Mouse (Mus musculus): ENCODE measurements at regions not wholly inside any gene's neighbourhood (a gene's known extent, or its start where the extent isn't known, plus 50 kb on each side); places are given as distances from the start of the nearest gene placed in this dataset.
A peak's percentile ranks its signal among the peaks of the same experiment; 100 is the strongest.

DNA sequence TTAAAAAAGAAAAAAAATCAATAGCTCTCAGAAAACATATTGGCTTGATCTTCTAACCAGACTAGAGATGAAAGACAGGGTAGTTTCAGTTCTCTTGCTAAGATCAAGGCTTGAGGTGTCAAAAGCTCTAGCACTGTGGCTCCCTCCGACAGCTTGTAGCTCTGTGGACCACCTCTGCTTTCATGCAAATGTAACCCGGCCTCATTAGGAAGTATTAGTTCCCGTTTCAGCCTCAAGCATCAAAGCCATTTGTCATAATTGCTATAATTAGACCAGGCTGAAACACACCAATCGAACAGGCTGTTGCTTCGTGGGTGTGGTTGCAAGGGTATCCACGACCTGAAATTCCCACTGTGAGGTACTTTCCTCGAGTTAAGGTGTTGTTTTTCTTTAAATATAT lies 140.7 kb upstream of the Klf3 start:
- DNase-seq: no peak

DNA sequence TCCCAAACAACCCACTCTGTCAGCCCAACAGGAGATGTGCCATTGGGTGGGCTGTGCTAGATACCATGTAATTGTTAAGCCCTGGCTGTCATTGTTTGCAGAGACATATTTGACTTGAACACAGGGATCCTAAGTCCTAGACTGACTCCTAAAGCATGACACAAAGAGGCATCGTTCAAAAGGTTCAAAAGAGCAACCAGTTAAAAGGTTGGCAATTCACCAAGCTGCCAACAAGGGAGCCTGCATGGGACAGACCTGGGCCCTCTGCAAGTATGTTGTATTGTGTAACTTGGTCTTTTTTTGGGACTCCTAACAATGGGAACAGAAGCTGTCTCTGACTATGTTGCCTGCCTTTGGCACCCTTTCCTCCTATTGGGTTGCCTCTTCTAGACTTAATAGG lies 139.4 kb upstream of the Klf3 start:
- no peak for DNase-seq

DNA sequence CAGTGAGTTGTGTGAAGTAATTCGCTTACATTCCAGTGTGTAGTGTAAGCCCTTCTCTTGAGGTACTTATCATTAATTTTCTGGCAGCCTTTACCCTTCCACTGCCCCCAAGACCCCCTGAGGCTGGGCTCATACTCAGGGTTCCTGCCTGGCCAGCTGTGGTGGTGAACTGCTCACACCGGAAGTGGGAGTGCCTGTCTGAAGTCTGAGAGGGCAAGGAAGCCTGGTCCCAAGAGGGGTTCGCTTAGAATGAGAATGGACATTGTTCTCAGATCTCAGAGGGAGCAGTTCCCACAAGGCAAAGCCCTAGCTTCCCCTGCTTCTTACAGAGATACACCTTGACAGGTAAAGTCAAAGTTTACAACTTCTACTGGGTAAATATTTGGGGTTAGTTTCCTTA lies 138.1 kb upstream of the Klf3 start:
- DNase-seq: no peak

DNA sequence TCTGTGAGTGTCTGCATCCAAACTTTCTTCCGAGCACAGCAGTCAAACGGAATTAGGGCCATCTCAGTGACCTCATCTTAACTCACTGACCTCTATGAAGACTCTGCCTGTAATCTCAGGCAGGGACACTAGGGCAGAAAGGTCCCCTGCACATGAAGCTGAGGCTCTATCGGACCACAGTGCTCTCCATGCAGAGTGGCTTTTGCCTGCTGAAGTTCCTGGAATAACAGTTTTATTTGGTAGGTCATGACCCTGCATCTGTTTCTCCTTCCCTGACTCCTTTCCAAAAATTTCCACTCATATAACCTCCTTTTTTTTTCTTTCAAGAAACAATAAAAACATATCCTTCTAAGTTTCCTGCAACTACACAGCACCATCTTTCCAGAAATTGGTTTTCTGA lies 136.9 kb upstream of the Klf3 start:
- no peak for DNase-seq

DNA sequence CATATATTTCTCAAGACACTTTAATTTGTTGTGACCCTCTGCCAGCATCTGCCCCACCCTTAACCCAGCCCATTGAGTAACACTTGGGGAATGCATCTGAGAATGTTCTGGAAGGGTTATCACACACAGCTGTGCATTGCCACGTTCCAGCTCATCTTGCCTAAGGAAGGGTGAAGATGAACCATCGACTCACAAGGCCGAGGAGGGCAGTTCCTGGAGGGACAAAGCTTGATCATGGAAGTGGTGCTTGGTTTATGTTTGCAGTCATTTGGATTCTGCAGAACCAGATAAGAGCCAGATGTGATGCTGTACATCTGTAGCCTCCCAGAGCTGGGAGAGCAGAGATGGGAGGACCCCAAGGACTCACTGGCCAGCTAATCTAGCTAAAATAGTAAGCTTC lies 136.1 kb upstream of the Klf3 start:
- DNase-seq: no peak

DNA sequence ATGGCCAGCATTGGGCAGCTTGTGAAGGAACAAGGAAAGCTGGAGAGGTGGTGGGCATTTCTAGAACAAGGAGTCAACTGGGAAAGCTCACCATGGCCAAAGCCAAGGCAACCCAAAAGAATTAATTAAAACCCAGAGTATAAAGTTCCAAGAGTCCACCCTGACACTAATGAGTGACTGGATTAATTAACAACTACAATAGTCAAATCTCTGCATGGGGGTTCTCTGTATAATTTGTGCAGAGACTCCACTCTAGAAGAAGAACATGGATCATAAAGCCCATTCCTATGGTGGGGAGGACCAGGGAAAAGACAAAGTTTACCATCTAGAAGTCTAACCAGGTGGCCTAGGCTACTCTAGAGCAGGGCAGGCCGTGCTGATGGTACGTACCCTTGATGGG lies 129.3 kb upstream of the Klf3 start:
- no peak for DNase-seq

DNA sequence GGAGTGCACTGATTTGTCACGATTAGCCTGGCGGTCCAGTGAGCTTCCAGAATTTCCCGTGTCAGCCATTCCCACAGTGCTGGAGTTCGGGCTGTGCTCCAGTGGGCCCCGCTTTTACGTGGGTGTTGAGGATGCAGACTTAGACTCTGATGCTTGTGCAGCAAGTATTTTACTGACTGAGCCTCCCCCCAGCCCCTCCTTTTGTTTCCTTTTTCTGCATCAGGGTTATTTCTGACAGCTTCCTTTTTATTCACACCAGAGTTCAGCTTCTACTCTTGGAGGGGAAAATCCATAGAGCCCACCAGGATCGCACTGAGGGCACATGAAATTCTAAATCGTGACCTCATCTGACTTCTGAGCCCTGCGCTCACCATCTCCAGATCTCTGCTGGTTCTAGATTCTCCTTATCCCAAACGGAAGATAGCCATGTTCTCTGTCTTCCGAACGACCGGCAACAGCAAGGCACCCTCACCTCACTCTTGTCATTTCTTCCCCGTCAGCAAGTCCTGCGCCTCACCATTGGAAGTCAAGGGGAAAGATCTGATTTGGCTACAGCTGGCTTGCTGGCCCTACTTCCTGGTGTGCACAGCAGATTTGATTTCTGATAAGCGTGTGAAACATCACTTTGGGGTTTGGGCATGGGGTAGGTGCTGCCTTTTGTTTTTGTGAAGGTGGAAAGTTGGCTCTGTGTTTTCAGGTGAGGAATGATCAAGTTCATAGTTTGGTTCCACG lies 126.8 kb upstream of the Klf3 start:
- no peak for DNase-seq

DNA sequence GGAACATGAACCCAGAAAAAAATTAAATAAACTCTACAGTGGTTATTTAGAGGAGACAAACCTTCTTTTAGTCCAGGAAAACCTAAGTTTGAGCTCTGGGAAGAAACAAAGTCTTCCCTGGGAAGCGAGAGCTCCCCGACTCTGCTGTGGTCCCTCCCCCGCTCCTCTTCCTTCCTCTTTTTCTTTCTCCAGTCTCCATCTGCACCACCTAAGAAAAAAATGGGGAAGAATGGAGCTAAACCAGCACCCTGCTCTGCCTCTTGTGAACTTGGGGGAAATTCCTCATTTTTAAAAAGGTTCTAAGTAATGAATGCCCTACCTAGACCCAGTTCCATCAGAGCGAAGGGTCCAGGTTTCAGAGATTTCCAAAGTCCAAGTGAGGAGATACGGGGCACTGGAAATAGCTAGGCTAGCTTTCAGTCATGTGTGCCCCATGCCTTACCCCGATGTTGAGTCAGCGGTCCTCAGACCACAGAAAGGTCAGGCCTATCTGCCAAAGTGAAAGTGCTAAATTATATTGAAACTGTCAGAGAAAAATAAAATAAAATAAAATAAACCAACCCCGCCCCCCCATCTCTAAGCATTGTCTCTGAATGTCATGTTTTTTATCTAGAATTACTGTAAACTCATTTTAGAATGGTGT lies 126.1 kb upstream of the Klf3 start:
- no peak for DNase-seq

DNA sequence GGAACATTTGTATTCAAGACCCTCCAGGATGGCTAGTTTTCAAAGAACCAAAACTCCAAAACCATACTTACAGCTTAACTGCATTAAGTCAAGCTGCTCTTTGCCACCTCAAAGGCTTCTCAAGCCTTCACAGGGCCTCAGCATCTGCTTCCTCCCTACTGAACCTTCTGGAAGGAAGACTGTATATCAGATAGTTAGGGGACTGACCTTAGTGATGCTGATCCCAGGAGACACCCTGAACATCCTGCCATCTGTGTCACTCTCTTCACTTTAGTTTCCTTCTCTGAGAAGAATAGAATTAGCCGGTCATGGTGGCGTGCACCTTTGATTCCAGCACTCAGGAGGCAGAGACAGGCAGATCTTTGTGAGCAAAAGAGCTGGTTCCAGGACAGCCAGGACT lies 124.5 kb upstream of the Klf3 start:
- no peak for DNase-seq

DNA sequence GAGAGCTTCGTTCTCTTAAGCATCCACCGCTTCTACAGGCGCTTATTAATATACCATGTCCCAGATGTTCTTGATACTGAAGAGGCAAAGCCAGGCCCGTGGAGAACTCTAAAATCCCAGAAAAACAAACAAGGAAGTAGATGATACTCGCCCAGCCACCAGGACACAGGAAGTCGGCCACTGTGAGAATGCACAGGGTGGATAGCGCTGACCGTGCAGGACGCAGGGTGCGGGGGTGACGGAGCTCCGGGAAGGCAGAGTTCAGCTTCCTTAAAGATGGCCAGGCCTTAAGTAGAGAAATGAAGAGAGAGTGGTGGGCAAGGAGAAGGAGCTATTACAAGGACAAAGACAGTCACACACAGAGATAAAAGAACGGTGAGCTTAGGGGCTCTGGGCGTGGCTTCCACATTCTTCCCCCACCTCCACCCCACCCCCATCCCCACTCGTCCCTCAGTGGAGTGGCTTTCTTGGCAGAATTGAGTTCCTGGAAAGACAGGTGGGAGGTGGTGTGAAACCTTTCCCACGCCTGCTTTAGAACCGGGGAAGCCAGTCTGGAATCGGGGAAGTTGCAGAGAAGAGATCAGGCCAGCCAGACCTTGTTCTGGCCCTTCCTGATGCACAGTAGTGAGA lies 123.1 kb upstream of the Klf3 start:
- DNase-seq: no peak

DNA sequence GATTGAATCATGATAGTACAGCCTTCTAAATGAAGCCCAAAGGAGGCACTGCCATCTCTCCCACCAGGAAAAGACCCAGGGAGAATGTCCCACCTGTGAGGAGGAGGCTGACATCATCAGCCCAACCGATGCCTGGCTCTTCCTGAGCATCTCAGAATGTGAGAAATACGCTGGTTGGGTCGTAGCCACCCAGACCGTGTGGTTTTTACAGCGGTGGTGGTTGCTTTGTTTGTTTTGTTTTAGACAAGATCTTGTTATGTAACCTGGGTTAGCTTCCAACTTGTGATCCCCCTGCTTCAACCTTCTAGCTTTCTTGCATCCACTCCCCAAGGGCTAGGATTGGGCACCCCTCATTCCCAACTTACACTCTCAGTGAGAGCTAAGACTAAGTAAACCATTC lies 122.0 kb upstream of the Klf3 start:
- no peak for DNase-seq

DNA sequence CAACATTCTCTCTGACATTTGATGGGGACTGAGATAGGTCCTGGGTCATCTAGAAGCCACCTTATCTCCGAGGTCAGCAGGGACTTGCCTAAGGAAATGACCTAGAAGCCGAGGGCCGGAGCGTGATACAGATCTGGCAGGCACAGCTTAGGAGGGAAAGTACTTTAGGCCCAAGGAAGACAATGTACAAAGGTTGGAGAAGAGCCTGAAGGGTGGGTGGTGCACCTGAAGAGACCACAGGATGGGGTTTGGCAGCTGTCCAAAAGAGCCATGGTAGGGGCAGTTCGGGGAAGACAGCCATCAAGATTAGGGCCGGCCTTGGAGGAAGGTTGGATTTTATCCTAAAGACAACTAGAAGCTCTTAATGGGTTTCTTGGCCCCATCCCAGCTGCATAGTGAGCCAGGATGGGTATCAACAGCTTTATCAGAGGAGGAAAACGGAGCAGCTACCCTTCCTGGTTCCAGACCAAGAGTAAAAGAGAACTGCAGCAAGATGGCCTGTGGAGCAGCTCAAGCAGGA lies 120.8 kb upstream of the Klf3 start:
- DNase-seq: peak; percentile 29

DNA sequence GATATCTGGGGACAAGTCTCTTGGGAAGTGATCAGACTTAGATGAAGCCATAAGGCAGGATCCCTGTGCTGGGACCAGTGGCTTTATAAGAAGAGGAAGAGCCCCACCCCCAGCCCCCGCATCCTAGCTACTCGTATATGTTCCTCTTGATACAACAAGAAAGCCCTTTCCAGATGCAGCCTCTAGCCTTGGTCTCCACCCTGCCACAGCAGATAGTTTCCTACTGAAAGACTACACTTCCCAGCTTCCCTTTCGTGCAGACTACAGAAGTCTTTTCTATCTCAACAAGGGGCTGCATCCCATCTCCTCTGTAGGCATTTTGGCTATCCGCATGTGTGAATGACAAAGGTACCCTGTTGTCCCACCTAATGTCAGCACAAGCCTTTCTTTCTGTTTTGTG lies 119.8 kb upstream of the Klf3 start:
- DNase-seq: no peak

DNA sequence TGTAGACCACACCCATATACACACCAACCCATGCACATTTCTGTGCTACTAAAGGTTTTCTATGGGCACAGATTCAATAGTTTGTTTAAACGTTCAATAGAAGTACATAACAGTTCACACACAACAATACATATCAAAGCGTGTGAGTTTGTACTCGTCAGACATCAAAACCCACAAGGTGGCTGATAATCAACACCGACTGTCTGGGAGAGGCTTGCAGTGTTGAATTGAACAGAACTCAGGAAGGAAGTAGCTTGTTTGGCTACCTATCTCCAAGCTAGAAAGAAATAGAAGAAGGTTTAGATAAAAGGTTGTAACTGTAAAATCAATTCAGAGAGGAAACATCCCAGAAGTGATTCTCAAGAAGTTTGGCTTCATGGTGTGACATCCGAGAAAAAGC lies 118.9 kb upstream of the Klf3 start:
- no peak for DNase-seq

DNA sequence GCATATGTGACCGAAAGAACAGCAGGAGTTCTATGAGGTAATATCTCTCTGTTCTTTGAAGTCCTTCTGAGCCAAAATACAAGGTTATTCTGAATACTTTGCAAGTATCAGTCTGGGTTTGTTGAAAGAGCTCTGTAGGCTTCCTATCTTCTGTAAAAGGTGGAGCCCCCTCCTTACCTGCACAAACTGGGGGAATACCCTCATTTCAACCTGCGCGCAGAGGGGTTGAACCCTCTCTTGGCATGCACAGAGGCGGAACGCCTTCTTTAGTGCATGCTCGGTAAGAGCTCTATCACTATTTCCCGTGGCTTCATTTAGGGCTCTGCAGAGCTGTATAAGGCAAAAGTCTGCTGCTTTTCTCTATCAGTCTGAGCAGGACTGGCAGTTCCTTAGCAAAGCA lies 113.0 kb upstream of the Klf3 start:
- no peak for DNase-seq

DNA sequence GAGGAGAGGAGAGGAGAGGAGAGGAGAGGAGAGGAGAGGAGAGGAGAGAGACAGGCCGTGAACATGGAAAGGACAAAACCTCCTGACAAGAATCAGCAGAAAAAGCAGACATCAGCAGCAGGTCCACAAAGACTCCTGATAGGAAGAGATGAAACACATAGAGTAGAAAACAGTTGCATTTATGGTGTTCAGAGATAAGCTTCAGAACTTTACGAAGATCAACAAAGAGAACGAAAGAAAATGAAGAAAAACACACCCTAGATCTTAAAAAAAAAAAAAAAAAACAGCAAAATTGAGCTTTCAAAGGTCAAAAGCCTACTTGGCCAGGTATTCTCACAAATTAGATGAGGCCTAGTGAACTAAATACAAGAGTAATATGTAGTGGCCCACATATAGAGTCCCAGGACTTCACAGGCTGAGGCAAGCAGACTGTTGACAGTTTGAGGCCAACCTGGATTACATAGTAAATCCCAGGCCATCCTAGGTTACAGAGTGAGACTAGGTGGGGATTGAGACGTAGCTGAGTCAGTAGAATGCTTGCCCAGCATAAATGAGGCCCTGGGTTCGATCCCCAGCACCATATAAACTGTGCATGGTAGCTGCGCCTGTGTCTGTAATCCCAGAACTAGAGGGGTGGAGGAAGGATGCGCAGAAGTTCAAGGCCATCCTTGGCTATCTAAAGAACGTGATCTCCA lies 111.6 kb upstream of the Klf3 start:
- no peak for DNase-seq

DNA sequence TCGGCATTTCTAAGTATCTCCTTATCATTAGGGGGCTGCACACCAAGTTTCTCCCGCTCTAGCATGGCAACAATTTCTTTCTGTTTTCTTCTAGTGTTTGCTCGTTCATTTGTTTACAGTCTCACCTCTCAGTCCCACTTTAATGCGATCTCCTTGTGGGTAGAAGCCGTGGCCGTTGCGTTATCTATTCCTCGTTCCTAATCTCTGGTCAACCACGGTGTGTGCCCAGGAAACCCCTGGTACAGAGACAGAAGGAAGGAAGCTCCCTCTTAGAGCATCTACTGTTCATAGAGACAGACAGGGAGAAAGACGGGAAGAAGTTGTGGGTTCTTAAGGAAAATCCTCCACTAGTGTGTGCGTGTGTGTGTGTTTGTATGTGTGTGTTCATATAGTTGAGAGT lies 110.9 kb upstream of the Klf3 start:
- no peak for DNase-seq

DNA sequence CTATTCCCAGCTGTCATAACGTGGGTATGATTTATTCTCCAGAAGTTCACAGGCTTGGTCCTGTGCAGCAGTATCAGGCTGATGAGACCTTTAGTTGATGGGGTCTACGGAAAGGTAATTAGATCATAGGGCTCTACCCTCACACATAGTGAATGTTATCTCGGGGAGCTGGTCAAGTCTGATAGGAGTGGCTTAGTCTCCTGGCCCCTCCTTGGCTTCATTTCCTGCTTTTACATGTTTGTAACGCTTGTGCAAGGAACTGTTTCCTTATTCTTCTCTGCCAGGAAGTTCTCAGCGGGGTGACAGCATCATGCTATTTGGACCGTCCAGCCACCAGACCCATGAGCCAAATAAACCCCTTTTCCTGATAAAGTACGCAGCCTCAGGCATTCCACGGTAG lies 109.6 kb upstream of the Klf3 start:
- DNase-seq: no peak

DNA sequence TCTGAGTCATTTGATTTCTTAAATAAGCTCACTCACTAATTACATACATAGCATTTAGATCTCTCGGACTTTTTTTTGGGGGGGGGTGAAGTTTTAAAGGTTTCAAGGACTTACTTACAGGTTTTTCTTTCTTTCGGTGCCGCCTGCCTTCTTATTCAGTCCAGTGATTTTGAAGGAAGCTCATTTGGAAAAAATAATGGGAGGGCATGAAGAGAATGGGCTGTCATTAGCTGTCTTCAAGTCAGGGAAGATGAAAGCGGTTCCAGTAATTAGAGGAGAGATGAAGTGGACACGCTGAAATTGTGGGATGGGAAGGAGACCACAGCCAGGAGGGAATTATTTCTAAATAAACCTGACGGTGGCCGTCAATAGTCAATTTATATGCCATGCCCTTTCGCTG lies 108.6 kb upstream of the Klf3 start:
- DNase-seq: no peak

DNA sequence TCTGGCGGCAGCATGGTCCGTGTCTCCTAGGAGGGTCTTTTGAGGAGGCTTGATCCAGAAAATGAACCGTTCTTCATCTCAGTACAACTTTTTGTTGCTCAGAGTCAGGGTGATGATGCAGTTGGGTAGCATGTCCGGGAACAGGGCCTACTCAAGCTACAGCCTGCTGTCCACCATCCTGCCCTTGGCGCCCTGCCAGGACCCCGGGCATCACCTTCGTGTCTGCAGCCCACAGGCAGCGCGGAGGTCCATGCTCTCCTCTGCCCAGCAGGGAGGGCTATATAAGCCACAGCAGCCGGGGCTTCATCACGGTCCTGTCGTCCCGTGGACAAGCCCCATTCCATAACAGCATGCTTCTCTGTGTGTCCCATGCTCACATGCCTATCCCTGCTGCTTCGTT lies 107.1 kb upstream of the Klf3 start:
- DNase-seq: no peak

DNA sequence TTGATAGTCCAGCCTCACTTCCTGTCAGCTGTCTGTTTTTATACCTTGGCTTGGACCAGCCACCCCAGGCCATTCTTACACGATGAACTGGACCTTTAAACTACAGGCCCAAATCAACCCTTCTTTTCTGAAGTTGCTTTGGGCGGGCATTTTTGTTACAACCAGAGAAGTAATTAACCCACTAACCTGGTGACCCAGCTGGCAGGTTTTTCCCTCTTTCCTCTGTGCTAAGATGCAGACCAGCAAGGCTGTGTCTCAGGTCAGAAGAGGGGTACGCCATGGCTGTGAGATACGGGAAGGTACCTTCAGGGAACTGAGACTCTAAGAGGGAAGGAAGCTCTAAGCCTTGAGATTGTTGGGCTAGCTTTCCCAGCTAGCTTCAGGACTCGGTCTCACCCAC lies 105.7 kb upstream of the Klf3 start:
- no peak for DNase-seq

DNA sequence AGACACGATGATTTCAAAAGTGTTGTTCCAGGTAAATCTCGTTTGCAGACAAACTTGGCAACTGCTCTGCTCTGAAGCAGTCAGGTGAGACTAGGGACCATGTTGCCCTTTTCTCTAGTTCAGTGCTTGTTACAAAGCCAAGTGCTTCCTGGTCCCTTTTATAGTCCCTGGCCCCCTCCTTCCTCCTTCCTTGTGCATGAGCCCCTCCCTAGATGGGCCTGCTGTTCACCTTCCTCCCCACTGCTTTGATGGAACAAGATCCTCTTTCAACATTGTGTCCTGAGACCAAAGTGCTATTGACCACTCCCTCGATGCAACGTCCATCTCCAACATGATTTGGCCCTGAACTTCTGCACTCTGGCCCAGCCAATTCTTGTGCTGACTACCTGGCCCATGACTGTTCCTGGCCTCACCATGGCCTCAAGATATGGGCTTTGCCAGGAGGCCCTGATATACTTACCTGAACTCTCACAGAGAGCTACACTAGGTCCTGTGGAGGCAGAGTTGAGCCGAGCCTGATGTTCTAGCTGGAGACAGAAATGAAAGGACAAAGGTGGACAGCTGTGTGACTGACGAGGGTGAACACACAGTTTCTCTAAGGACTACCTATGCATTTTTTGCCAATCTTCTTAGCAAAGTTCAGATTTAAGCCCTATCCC lies 104.6 kb upstream of the Klf3 start:
- no peak for DNase-seq

DNA sequence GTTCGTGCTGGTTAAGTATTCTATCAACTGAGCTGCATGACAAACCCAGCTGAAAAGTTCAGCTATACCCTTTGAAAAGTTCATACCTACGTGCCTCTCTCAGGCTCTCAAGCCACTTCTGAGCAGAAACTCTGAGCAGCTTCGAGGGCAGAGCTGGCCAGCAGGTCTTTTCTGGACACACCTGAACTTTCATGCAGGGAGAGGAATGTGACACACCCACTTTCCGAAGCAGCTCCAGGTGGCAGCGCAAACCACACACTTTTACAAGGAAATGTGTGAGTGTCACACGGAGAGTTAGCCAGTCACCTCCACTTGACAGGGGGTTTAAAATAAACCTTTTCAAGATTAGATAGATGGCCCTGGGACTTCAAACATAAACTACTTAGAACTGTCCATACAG lies 103.2 kb upstream of the Klf3 start:
- DNase-seq: no peak
